28 mouse cellular contexts compared by ENCODE assay signal in genomic region chr12:99993146-99993890, GRCm38 (mm10). TPM values are rescaled to one million over a fixed set of nuclear protein-coding genes. Genes with fewer than 3 reads are reported as not detected.
DNase-seq lines count a peak whose midpoint lies in the region; ATAC-seq lines count a peak whose summit lies in the region.
"Had no signal": no experiment of that assay in that cellular context is flagged by ENCODE, and none has a peak within 500 bp of the region (broad histone marks: within the 10 kb centered on the region; RNA-seq: fewer than 3 reads in every experiment).

No protein-coding gene starts in this region.

- 0 out of 2 replicates have a peak, but pooled peaks cover 3% of the 10 kb centered on the region for H3K9me3 ChIP-seq in heart, embryonic 10.5 days
- H3K9me3 ChIP-seq: embryonic facial prominence, embryonic 12.5 days; heart, embryonic 15.5 days; midbrain, embryonic 12.5 days had no signal

- H3K4me3 ChIP-seq in heart, embryonic 10.5 days = no peak overlapping the region
- H3K4me3 ChIP-seq: embryonic facial prominence, embryonic 12.5 days; heart, embryonic 15.5 days; kidney, embryonic 15.5 days; limb, embryonic 12.5 days; megakaryocyte, embryonic 14.5 days; midbrain, embryonic 12.5 days; myocyte; neural tube, embryonic 12.5 days had no signal

- DNase-seq in gastrocnemius, adult 18-20 months (ENCODE audit: low spot score) = peak; percentile 13
- DNase-seq in gastrocnemius, postnatal 14 days = no peak
- DNase-seq in heart, embryonic 10.5 days (ENCODE audit: low spot score) = peak; percentile 66
- no peak for DNase-seq in heart, adult 8-10 months (ENCODE audit: low spot score)
- peak; percentile 52 for DNase-seq in layer of hippocampus, adult 9-11 months
- no peak for DNase-seq in layer of hippocampus, adult 9-10 months (ENCODE audit: low spot score)
- DNase-seq in adrenal gland, postnatal 10 days = no peak
- DNase-seq: adrenal gland, adult 8-10 months; cerebellum, adult 11-12 months; cerebellum, adult 9-11 months; embryo, embryonic 11 days; gastrocnemius, postnatal 10 days; kidney, adult 18-20 months; kidney, postnatal 25 days; lung, postnatal 36 days had no signal

- H3K36me3 ChIP-seq in heart, embryonic 10.5 days = no peaks in the 10 kb centered on the region
- H3K36me3 ChIP-seq: embryonic facial prominence, embryonic 12.5 days; G1E; heart, embryonic 15.5 days; kidney, embryonic 15.5 days; limb, embryonic 12.5 days; midbrain, embryonic 12.5 days; neural tube, embryonic 12.5 days had no signal

- H3K27me3 ChIP-seq in heart, embryonic 10.5 days (ENCODE audit: insufficient read depth, poor library complexity, severe bottlenecking) = no peaks in the 10 kb centered on the region
- H3K27me3 ChIP-seq: embryonic facial prominence, embryonic 12.5 days; heart, embryonic 15.5 days; kidney, embryonic 15.5 days; limb, embryonic 12.5 days; midbrain, embryonic 12.5 days; neural tube, embryonic 12.5 days had no signal

- 81% methylated on average over 10 of the region's 10 CpGs for WGBS in heart, embryonic 10.5 days

- intact Hi-C loops in gastrocnemius, postnatal 14 days (cut with DNase I; ENCODE audit: low total_unique reads) = no loop called here

- H3K27ac ChIP-seq in heart, embryonic 10.5 days = no peak overlapping the region
- H3K27ac ChIP-seq: embryonic facial prominence, embryonic 12.5 days; heart, embryonic 15.5 days; kidney, embryonic 15.5 days; limb, embryonic 12.5 days; midbrain, embryonic 12.5 days; neural tube, embryonic 12.5 days had no signal

- no peaks in the 10 kb centered on the region for H3K4me1 ChIP-seq in heart, embryonic 10.5 days
- H3K4me1 ChIP-seq: embryonic facial prominence, embryonic 12.5 days; heart, embryonic 15.5 days; kidney, embryonic 15.5 days; limb, embryonic 12.5 days; midbrain, embryonic 12.5 days; neural tube, embryonic 12.5 days had no signal

- peak; percentile 35; the same call in 1 of the 2 replicates for ATAC-seq in granulocyte monocyte progenitor cell, adult 5-6 weeks (replicated peaks; ENCODE audit: poor library complexity, severe bottlenecking)
- ATAC-seq: forebrain, embryonic 16.5 days; hindbrain, embryonic 16.5 days had no signal

RNA-seq across cellular contexts. Expression of gene Kcnk13, which starts 29.0 kb away (rescaled TPM):
- under 1 TPM in 1 of 2 experiments, not detected in 1; 0.07 TPM for total RNA-seq in gastrocnemius, adult 18-20 months (2021)
- total RNA-seq in gastrocnemius, postnatal 14 days (2021) = 1 to 10 TPM in 1 of 2 experiments, under 1 TPM in 1; 0.95 to 1.1 TPM
- 0.05 and 0.23 TPM in 2 replicates for polyA plus RNA-seq in heart, embryonic 10.5 days (2016; fragmentation: Nextera tagmentation; extraction: Ambion mirVana)
- total RNA-seq in heart, adult 8-10 months (2022) = under 1 TPM; 0.16 to 0.52 (median 0.34) TPM
- total RNA-seq in granulocyte monocyte progenitor cell, adult 5-6 weeks (2014; fragmentation: Nextera tagmentation) = 1.2 TPM in 2 replicates
- total RNA-seq in granulocyte monocyte progenitor cell, adult 5-6 weeks (2017) = 0.15 and 0.65 TPM in 2 replicates
- total RNA-seq in adrenal gland, postnatal 10 days (2021) = 1 to 10 TPM in 1 of 2 experiments, under 1 TPM in 1; 0.78 to 1.3 TPM
- total RNA-seq: hematopoietic stem cell, adult 5-6 weeks had no signal
- polyA plus RNA-seq: G1E had no signal

Comparison
In these comparisons a context has a peak if more than half of its experiments do, and no peak if none do; other contexts are left out.
1. DNase-seq: peak in gastrocnemius, adult 18-20 months (single experiment), heart, embryonic 10.5 days (single experiment) and layer of hippocampus, adult 9-11 months (single experiment); none in gastrocnemius, postnatal 14 days (single experiment), heart, adult 8-10 months (single experiment), layer of hippocampus, adult 9-10 months (single experiment) and adrenal gland, postnatal 10 days (single experiment).